Mouse (Mus musculus) cerebellum, adult 2 months (tissue): ENCODE measurements around the gene Ogfod2.

Experiments used
- CTCF ChIP-seq: fragments of 200-500 bp; IDR thresholded peaks from 2 replicates; pipeline ENCODE4 v1.5.1; 2011; ENCODE audit warnings: low read depth, mild to moderate bottlenecking, control low read depth, low read length, moderate library complexity, borderline replicate concordance; ENCODE audit not compliant: insufficient read depth
- POLR2A ChIP-seq: fragments of 200-500 bp; IDR thresholded peaks from 2 replicates; pipeline ENCODE4 v1.6.1; 2011; ENCODE audit warnings: low read length, control low read depth, borderline replicate concordance; ENCODE audit not compliant: insufficient read depth

- no peak for TF ChIP-seq CTCF
- no peak for TF ChIP-seq POLR2A
These were observed 13.0 kb downstream of the Ogfod2 start for GRCm38 (mm10) chr5:124125093-124125492.
